Mouse (Mus musculus) neutrophil, adult 5-6 weeks (primary cell): ENCODE results near the gene Tbpl2. TPM values are rescaled to one million over a fixed set of nuclear protein-coding genes. Genes with fewer than 3 reads are reported as not detected.

Experiments used
- ATAC-seq: fragments of 151-379, 151-347 bp; 2 replicates; pipeline ENCODE4 v1.8.0; 2017; ENCODE audit warnings: mild to moderate bottlenecking, moderate TSS enrichment; ENCODE audit not compliant: insufficient number of reproducible peaks, poor library complexity, low FRiP score, severe bottlenecking; ENCODE audit errors: extremely low read depth
- total RNA-seq: library from RNA; stranded (forward); fragments of 200-1000 nt; gene quantifications from 2 replicates; pipeline ENCODE4 v1.2.3, GENCODE M21; 2017

Gene Tbpl2
- total RNA-seq: not detected in 2 replicates

- no peak for ATAC-seq
Measured at GRCm38 (mm10) chr2:24096495-24096894, at the start of gene Tbpl2. Gene Tbpl2 (minus strand): TSS chr2:24096595.

GRCm38 (mm10) chr2:24134373-24134772, 38.0 kb upstream of the Tbpl2 start:
- ATAC-seq: peak; percentile 39; the same call in 1 of the 2 replicates

GRCm38 (mm10) chr2:24109085-24109484, 12.7 kb upstream of the Tbpl2 start:
- no peak for ATAC-seq

GRCm38 (mm10) chr2:24103619-24104289, 7.4 kb upstream of the Tbpl2 start:
- peak; percentile 98 for ATAC-seq

- ATAC-seq: no peak
Measured at GRCm38 (mm10) chr2:24090921-24091320, 5.5 kb downstream of the Tbpl2 start.

- ATAC-seq: no peak
Measured at GRCm38 (mm10) chr2:24050459-24050858, 45.9 kb downstream of the Tbpl2 start.

- ATAC-seq: no peak
Measured at GRCm38 (mm10) chr2:24049344-24049990, 46.9 kb downstream of the Tbpl2 start, which contains the start of gene Hnmt. Gene Hnmt (minus strand): TSS chr2:24049394.

- ATAC-seq: no peak
Measured at GRCm38 (mm10) chr2:24048480-24049097, 47.8 kb downstream of the Tbpl2 start.

- no peak for ATAC-seq
Measured at GRCm38 (mm10) chr2:24047551-24048479, 48.6 kb downstream of the Tbpl2 start.

GRCm38 (mm10) chr2:24042901-24043300, 53.5 kb downstream of the Tbpl2 start:
- ATAC-seq: no peak

GRCm38 (mm10) chr2:24040531-24040930, 55.9 kb downstream of the Tbpl2 start:
- no peak for ATAC-seq

Other genes starting within 250 kb of the Tbpl2 start
- 50.7 and 62.1 TPM in 2 replicates for gene Hnmt, start 47.2 kb downstream of the Tbpl2 start, total RNA-seq
- gene Il1f8, start 56.6 kb upstream of the Tbpl2 start, total RNA-seq: not detected in 2 replicates
- gene Il1f9, start 89.9 kb upstream of the Tbpl2 start, total RNA-seq: 318 and 323 TPM in 2 replicates
- not detected in 2 replicates for gene Il1f6, start 118.8 kb upstream of the Tbpl2 start, total RNA-seq
- gene Il1f5, start 180.4 kb upstream of the Tbpl2 start, total RNA-seq: not detected in 2 replicates
- gene Il1f10, start 194.6 kb upstream of the Tbpl2 start, total RNA-seq: not detected in 2 replicates
- 188 TPM in 2 replicates for gene Il1rn, start 240.3 kb upstream of the Tbpl2 start, total RNA-seq